12 mouse cellular contexts compared by ENCODE assay signal in genomic region chr16:38753631-38754030, GRCm38 (mm10). TPM values are rescaled to one million over a fixed set of nuclear protein-coding genes. Genes with fewer than 3 reads are reported as not detected.
DNase-seq lines count a peak whose midpoint lies in the region; ATAC-seq and TF ChIP-seq lines count a peak whose summit lies in the region.
"Had no signal": no experiment of that assay in that cellular context is flagged by ENCODE, and none has a peak within 500 bp of the region (broad histone marks: within the 10 kb centered on the region; RNA-seq: fewer than 3 reads in every experiment).

No protein-coding gene starts in this region.

- peaks cover 20% of the 10 kb centered on the region for H3K36me3 ChIP-seq in heart, embryonic 12.5 days
- H3K36me3 ChIP-seq in midbrain, embryonic 10.5 days = peaks cover 12% of the 10 kb centered on the region
- H3K36me3 ChIP-seq in midbrain, embryonic 16.5 days (ENCODE audit: control insufficient read depth, insufficient read depth, low read length) = peaks cover 15% of the 10 kb centered on the region
- H3K36me3 ChIP-seq in embryonic facial prominence, embryonic 13.5 days = peaks cover 21% of the 10 kb centered on the region
- no peaks in the 10 kb centered on the region for H3K36me3 ChIP-seq in liver, embryonic 13.5 days
- H3K36me3 ChIP-seq: liver, embryonic 15.5 days had no signal

- H3K9ac ChIP-seq in heart, embryonic 12.5 days = no peak overlapping the region
- no peak overlapping the region for H3K9ac ChIP-seq in midbrain, embryonic 16.5 days (ENCODE audit: low read depth, low read length)
- no peak overlapping the region for H3K9ac ChIP-seq in embryonic facial prominence, embryonic 13.5 days
- H3K9ac ChIP-seq in liver, embryonic 13.5 days = no peak overlapping the region
- H3K9ac ChIP-seq: liver, embryonic 15.5 days had no signal

- no peak for TF ChIP-seq CTCF in layer of hippocampus, adult 2 months (conservative IDR thresholded peaks at IDR 0.05)

- ATAC-seq in heart, embryonic 12.5 days (ENCODE audit: insufficient number of reproducible peaks, low FRiP score) = peak; percentile 61
- ATAC-seq in midbrain, embryonic 16.5 days = no peak
- peak; percentile 69 for ATAC-seq in embryonic facial prominence, embryonic 13.5 days (ENCODE audit: insufficient number of reproducible peaks, insufficient read depth, low FRiP score, low TSS enrichment, low read depth)
- ATAC-seq in liver, embryonic 13.5 days (ENCODE audit: low read depth) = no peak
- ATAC-seq: hindbrain, postnatal 0 days had no signal

- H3K4me3 ChIP-seq in heart, embryonic 12.5 days = no peak overlapping the region
- no peak overlapping the region for H3K4me3 ChIP-seq in midbrain, embryonic 10.5 days
- no peak overlapping the region for H3K4me3 ChIP-seq in midbrain, embryonic 16.5 days (ENCODE audit: low read depth, low read length)
- H3K4me3 ChIP-seq in embryonic facial prominence, embryonic 13.5 days = no peak overlapping the region
- H3K4me3 ChIP-seq in liver, embryonic 13.5 days (replicated peaks) = no peak overlapping the region
- H3K4me3 ChIP-seq in layer of hippocampus, adult 2 months = no peak overlapping the region
- H3K4me3 ChIP-seq: liver, embryonic 15.5 days had no signal

- H3K27ac ChIP-seq in heart, embryonic 12.5 days (ENCODE audit: poor library complexity, severe bottlenecking) = peak overlapping the region; percentile 35; the same call in 1 of the 2 replicates
- 0 out of 2 replicates have a peak overlapping the region, but pooled peaks have one; percentile 0 for H3K27ac ChIP-seq in midbrain, embryonic 10.5 days (replicated peaks)
- no peak overlapping the region for H3K27ac ChIP-seq in midbrain, embryonic 16.5 days (ENCODE audit: low read length)
- H3K27ac ChIP-seq in embryonic facial prominence, embryonic 13.5 days = 0 out of 2 replicates have a peak overlapping the region, but pooled peaks have one; percentile 33
- H3K27ac ChIP-seq in liver, embryonic 13.5 days = no peak overlapping the region
- H3K27ac ChIP-seq in layer of hippocampus, adult 2 months = no peak overlapping the region
- H3K27ac ChIP-seq: hindbrain, postnatal 0 days; liver, embryonic 15.5 days had no signal

- 39% methylated on average over 11 of the region's 11 CpGs for WGBS in heart, embryonic 12.5 days
- 67% methylated on average over 11 of the region's 11 CpGs for WGBS in midbrain, embryonic 10.5 days
- WGBS in midbrain, embryonic 16.5 days = 71% methylated on average over 11 of the region's 11 CpGs
- WGBS in embryonic facial prominence, embryonic 13.5 days = 26% methylated on average over 11 of the region's 11 CpGs
- WGBS in liver, embryonic 13.5 days (ENCODE audit: insufficient replicate concordance) = 71% methylated on average over 11 of the region's 11 CpGs

- intact Hi-C loops in heart, postnatal 14 days (cut with DNase I) = no loop called here

- H3K9me3 ChIP-seq in heart, embryonic 12.5 days (replicated peaks) = no peaks in the 10 kb centered on the region
- H3K9me3 ChIP-seq in midbrain, embryonic 10.5 days (replicated peaks) = no peaks in the 10 kb centered on the region
- no peaks in the 10 kb centered on the region for H3K9me3 ChIP-seq in midbrain, embryonic 16.5 days (replicated peaks; ENCODE audit: control insufficient read depth, low read length, poor library complexity, severe bottlenecking)
- H3K9me3 ChIP-seq in embryonic facial prominence, embryonic 13.5 days = no peaks in the 10 kb centered on the region
- no peaks in the 10 kb centered on the region for H3K9me3 ChIP-seq in liver, embryonic 13.5 days (replicated peaks)
- H3K9me3 ChIP-seq: liver, embryonic 15.5 days had no signal

- no peak for DNase-seq in heart, postnatal 14 days
- peak; percentile 30 for DNase-seq in midbrain, embryonic 10.5 days (ENCODE audit: low spot score)
- no peak for DNase-seq in liver, embryonic 13.5 days
- DNase-seq in layer of hippocampus, adult 2 months (ENCODE audit: low spot score in 2 of 2) = no peak
- no peak for DNase-seq in cerebellum, adult 9-10 months
- DNase-seq: cerebellum, postnatal 25 days had no signal

- H3K4me2 ChIP-seq in heart, embryonic 12.5 days = peak overlapping the region; percentile 25
- no peak overlapping the region for H3K4me2 ChIP-seq in midbrain, embryonic 16.5 days (ENCODE audit: low read length)
- H3K4me2 ChIP-seq in embryonic facial prominence, embryonic 13.5 days = 0 out of 2 replicates have a peak overlapping the region, but pooled peaks have one; percentile 16
- peak overlapping the region; percentile 7; the same call in 1 of the 2 replicates for H3K4me2 ChIP-seq in liver, embryonic 13.5 days
- H3K4me2 ChIP-seq: liver, embryonic 15.5 days; midbrain, embryonic 11.5 days had no signal

- H3K4me1 ChIP-seq in heart, embryonic 12.5 days (replicated peaks) = peaks cover 68% of the 10 kb centered on the region
- H3K4me1 ChIP-seq in midbrain, embryonic 10.5 days = peaks cover 8% of the 10 kb centered on the region
- no peaks in the 10 kb centered on the region for H3K4me1 ChIP-seq in midbrain, embryonic 16.5 days (ENCODE audit: control insufficient read depth, insufficient read depth, low read length)
- peaks cover 35% of the 10 kb centered on the region for H3K4me1 ChIP-seq in embryonic facial prominence, embryonic 13.5 days
- H3K4me1 ChIP-seq in liver, embryonic 13.5 days (replicated peaks) = peaks cover 35% of the 10 kb centered on the region

- no peaks in the 10 kb centered on the region for H3K27me3 ChIP-seq in heart, embryonic 12.5 days (replicated peaks)
- no peaks in the 10 kb centered on the region for H3K27me3 ChIP-seq in midbrain, embryonic 10.5 days (ENCODE audit: low read depth, poor library complexity, severe bottlenecking)
- H3K27me3 ChIP-seq in midbrain, embryonic 16.5 days (ENCODE audit: control insufficient read depth, insufficient read depth, low read depth, low read length) = no peaks in the 10 kb centered on the region
- no peaks in the 10 kb centered on the region for H3K27me3 ChIP-seq in embryonic facial prominence, embryonic 13.5 days
- H3K27me3 ChIP-seq in liver, embryonic 13.5 days = peaks cover 70% of the 10 kb centered on the region

RNA-seq across cellular contexts. Expression of gene B4galt4, which starts 11.6 kb away (rescaled TPM):
- polyA plus RNA-seq in heart, embryonic 12.5 days (2016; fragmentation: Nextera tagmentation; extraction: Ambion mirVana) = 26.6 and 29.8 TPM in 2 replicates
- total RNA-seq in heart, postnatal 14 days (2021) = 10 to 100 TPM; 12.0 to 14.3 TPM
- 20.8 and 25.7 TPM in 2 replicates for polyA plus RNA-seq in midbrain, embryonic 10.5 days (2016; fragmentation: Nextera tagmentation; extraction: Ambion mirVana)
- 31.5 and 35.6 TPM in 2 replicates for polyA plus RNA-seq in midbrain, embryonic 16.5 days (2015; fragmentation: Nextera tagmentation; extraction: Ambion mirVana)
- polyA plus RNA-seq in embryonic facial prominence, embryonic 13.5 days (2015; fragmentation: Nextera tagmentation; extraction: Ambion mirVana) = 23.1 and 29.1 TPM in 2 replicates
- 3.6 and 4.1 TPM in 2 replicates for polyA plus RNA-seq in liver, embryonic 13.5 days (2015; fragmentation: Nextera tagmentation; extraction: Ambion mirVana)
- total RNA-seq in layer of hippocampus, adult 2 months (2021) = 10 to 100 TPM; 34.3 to 39.7 TPM

RNA-seq across cellular contexts. Expression of gene Arhgap31, which starts 40.6 kb away (rescaled TPM):
- 43.1 and 47.7 TPM in 2 replicates for polyA plus RNA-seq in heart, embryonic 12.5 days (2016; fragmentation: Nextera tagmentation; extraction: Ambion mirVana)
- total RNA-seq in heart, postnatal 14 days (2021) = 10 to 100 TPM; 50.0 to 50.9 TPM
- 7.3 and 8.7 TPM in 2 replicates for polyA plus RNA-seq in midbrain, embryonic 10.5 days (2016; fragmentation: Nextera tagmentation; extraction: Ambion mirVana)
- polyA plus RNA-seq in midbrain, embryonic 16.5 days (2015; fragmentation: Nextera tagmentation; extraction: Ambion mirVana) = 3.7 and 4.1 TPM in 2 replicates
- 14.0 and 15.5 TPM in 2 replicates for polyA plus RNA-seq in embryonic facial prominence, embryonic 13.5 days (2015; fragmentation: Nextera tagmentation; extraction: Ambion mirVana)
- polyA plus RNA-seq in liver, embryonic 13.5 days (2015; fragmentation: Nextera tagmentation; extraction: Ambion mirVana) = 1.2 and 1.6 TPM in 2 replicates
- 10 to 100 TPM; 17.9 to 18.5 TPM for total RNA-seq in layer of hippocampus, adult 2 months (2021)

RNA-seq across cellular contexts. Expression of gene Upk1b, which starts 46.5 kb away (rescaled TPM):
- polyA plus RNA-seq in heart, embryonic 12.5 days (2016; fragmentation: Nextera tagmentation; extraction: Ambion mirVana) = 21.2 and 21.4 TPM in 2 replicates
- 1 to 10 TPM; 6.7 to 8.1 TPM for total RNA-seq in heart, postnatal 14 days (2021)
- 0.86 and 1.1 TPM in 2 replicates for polyA plus RNA-seq in midbrain, embryonic 10.5 days (2016; fragmentation: Nextera tagmentation; extraction: Ambion mirVana)
- polyA plus RNA-seq in midbrain, embryonic 16.5 days (2015; fragmentation: Nextera tagmentation; extraction: Ambion mirVana) = 0.13 and 0.17 TPM in 2 replicates
- 4.6 and 5.2 TPM in 2 replicates for polyA plus RNA-seq in embryonic facial prominence, embryonic 13.5 days (2015; fragmentation: Nextera tagmentation; extraction: Ambion mirVana)
- polyA plus RNA-seq in liver, embryonic 13.5 days (2015; fragmentation: Nextera tagmentation; extraction: Ambion mirVana) = 1.6 and 1.7 TPM in 2 replicates
- 1 to 10 TPM; 1.6 to 1.7 TPM for total RNA-seq in layer of hippocampus, adult 2 months (2021)

Comparison
In these comparisons a context has a peak if more than half of its experiments do, and no peak if none do; other contexts are left out.
1. H3K27ac ChIP-seq: peak in heart, embryonic 12.5 days (single experiment), midbrain, embryonic 10.5 days (single experiment) and embryonic facial prominence, embryonic 13.5 days (single experiment); none in midbrain, embryonic 16.5 days (single experiment), liver, embryonic 13.5 days (single experiment) and layer of hippocampus, adult 2 months (single experiment).
2. ATAC-seq: peak in heart, embryonic 12.5 days (single experiment) and embryonic facial prominence, embryonic 13.5 days (single experiment); none in midbrain, embryonic 16.5 days (single experiment) and liver, embryonic 13.5 days (single experiment).